Mouse (Mus musculus) B cell, adult 62 days (primary cell): ENCODE measurements around the gene Foxi3. TPM values are rescaled to one million over a fixed set of nuclear protein-coding genes. Genes with fewer than 3 reads are reported as not detected.

Source experiments
- total RNA-seq: library from RNA; stranded (reverse); gene quantifications from 4 replicates; pipeline ENCODE4 v1.2.4, GENCODE M21; 2023

Gene Foxi3
- not detected in 4 replicates for total RNA-seq

DNA sequence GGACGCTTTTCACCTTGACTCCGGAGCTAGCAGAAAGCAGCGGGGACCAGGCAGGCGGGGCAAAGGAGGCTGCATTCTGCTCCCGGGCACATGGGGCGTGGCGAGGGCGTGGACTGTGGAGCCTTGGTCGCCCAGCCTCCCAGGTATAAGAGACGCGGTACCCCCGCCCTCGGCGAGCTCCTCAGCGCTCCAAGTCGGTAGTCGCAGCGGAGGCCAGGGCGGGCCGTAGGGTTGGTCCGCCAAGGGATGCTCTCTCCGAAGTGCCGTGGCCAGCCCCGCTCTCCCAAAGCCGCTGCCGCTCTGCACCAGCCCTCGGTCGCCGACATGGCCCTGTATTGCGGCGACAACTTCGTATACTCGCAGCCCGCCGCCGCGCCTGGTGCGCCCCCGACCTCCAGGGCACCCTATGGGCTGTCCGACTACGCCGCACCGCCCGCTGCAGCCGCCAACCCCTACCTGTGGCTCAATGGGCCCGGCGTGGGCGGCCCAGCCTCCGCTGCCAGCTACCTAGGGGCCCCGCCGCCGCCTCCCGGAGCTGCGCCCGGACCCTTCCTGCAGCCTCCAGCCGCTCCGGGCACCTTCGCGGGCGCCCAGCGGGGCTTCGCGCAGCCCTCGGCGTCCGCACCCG lies at the start of gene Foxi3:
Foxi3 (plus strand) TSS at position 247 of the 628 bp plus-strand sequence.

DNA sequence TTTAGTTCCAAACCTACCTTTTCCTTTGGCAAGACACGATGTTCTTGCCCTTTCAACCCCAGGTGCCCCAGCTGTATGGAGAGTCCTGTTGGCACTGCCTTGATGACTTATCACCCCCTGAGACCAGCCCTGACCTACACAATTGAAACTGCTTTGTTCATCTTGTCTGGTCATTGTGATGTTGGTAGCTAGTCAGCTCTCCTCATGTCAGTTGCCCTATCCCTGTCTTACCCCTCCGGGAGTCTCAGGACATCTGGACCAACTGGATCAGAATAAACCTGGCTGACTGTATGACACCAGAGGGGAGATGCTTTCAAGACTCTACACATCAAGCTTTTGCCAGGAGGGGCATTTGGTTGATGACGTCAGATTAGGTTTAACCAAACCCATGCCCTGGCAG lies 37.5 kb upstream of the Foxi3 start, which contains the start of gene Tex37:
Tex37 (minus strand) TSS at position 101 of the 400 bp plus-strand sequence.

Other genes starting within 250 kb of the Foxi3 start
- 43.4 to 55.0 TPM (median 50.0 TPM) in 4 replicates for gene Rpia, start 164.3 kb upstream of the Foxi3 start, total RNA-seq
- 249 to 276 TPM (median 267 TPM) in 4 replicates for gene Eif2ak3, start 112.0 kb upstream of the Foxi3 start, total RNA-seq
- not detected in 4 replicates for gene Tex37, start 37.6 kb upstream of the Foxi3 start, total RNA-seq
- not detected in 4 replicates for gene Thnsl2, start 187.9 kb downstream of the Foxi3 start, total RNA-seq
- not detected in 4 replicates for gene Fabp1, start 243.3 kb downstream of the Foxi3 start, total RNA-seq